Mouse (Mus musculus) testis, adult 2 months (tissue): Measurements from ENCODE around the gene Ulk4.

Experiments
- CTCF ChIP-seq: fragments of 200-500 bp; IDR thresholded peaks from 2 replicates; pipeline ENCODE4 v1.5.1; 2012; ENCODE audit warnings: low read depth, mild to moderate bottlenecking, inconsistent platforms, low read length, moderate library complexity; ENCODE audit not compliant: control insufficient read depth, insufficient read depth, insufficient replicate concordance
- POLR2A ChIP-seq: fragments of 200-500 bp; IDR thresholded peaks from 2 replicates; pipeline ENCODE4 v1.6.1; 2012; ENCODE audit warnings: low read depth, mild to moderate bottlenecking, inconsistent platforms, low read length, moderate library complexity; ENCODE audit not compliant: control insufficient read depth

GRCm38 (mm10) chr9:121153276-121153675 is 123.7 kb downstream of the Ulk4 start:
- TF ChIP-seq POLR2A (no peak), CTCF (no peak)
